Mouse (Mus musculus) limb, embryonic 10.5 days (tissue): ENCODE results near the gene Car8. TPM values are rescaled to one million over a fixed set of nuclear protein-coding genes. Genes with fewer than 3 reads are reported as not detected.
"Not testable (repeated sequence)": the region's sequence is repeated elsewhere in the genome, so short reads cannot be mapped to it uniquely, and the experiment has no call there.

Source experiments
- DNase-seq: peaks from one replicate; pipeline ENCODE4 v3.0.0-alpha.2; 2017; ENCODE audit warnings: low spot score
- H3K27ac ChIP-seq: fragments of 300-500 bp; sonication (generic); 2 replicates; pipeline ENCODE4 v1.5.1; 2016; ENCODE audit warnings: mild to moderate bottlenecking
- H3K27me3 ChIP-seq: fragments of 300-500 bp; sonication (generic); 2 replicates; pipeline ENCODE4 v1.6.1; 2016; ENCODE audit warnings: low read depth, mild to moderate bottlenecking; ENCODE audit not compliant: poor library complexity, severe bottlenecking
- H3K36me3 ChIP-seq: fragments of 300-500 bp; sonication (generic); 2 replicates; pipeline ENCODE4 v1.6.1; 2016; ENCODE audit warnings: mild to moderate bottlenecking, moderate library complexity
- H3K4me1 ChIP-seq: fragments of 300-500 bp; sonication (generic); 2 replicates; pipeline ENCODE4 v1.6.1; 2016
- H3K4me3 ChIP-seq: fragments of 300-500 bp; sonication (generic); 2 replicates; pipeline ENCODE4 v1.5.1; 2016; ENCODE audit warnings: mild to moderate bottlenecking, moderate library complexity
- H3K9me3 ChIP-seq: fragments of 300-500 bp; sonication (generic); replicated peaks from 2 replicates; pipeline ENCODE4 v1.6.1; 2016; ENCODE audit warnings: mild to moderate bottlenecking
- WGBS: fragments of 180-500 bp; shearing (Covaris S2); methylation state at CpG from one replicate; pipeline ENCODE4 v1.1.7; 2016; 5-methylcytosine and 5-hydroxymethylcytosine counted together
- polyA plus RNA-seq: library from polyadenylated mRNA; unstranded; fragments of >200 nt; fragmentation: Nextera tagmentation; extraction: Ambion mirVana; gene quantifications from 2 replicates; pipeline ENCODE4 v1.2.1, GENCODE M21; 2016

Car8 gene
- polyA plus RNA-seq, 1 experiment from 2014 or later: 2.5 TPM

- Histone ChIP-seq H3K27me3 (no peaks in the 10 kb centered on the region), H3K36me3 (no peaks in the 10 kb centered on the region), H3K4me1 (no peaks in the 10 kb centered on the region), H3K27ac (no peak overlapping the region), H3K9me3 (no peaks in the 10 kb centered on the region), H3K4me3 (no peak overlapping the region)
- WGBS: 75% methylated on average over 4 of the region's 4 CpGs
- DNase-seq: no peak
Observed at GRCm38 (mm10) chr4:8190441-8190840, 48.4 kb downstream of the Car8 start.

- Histone ChIP-seq H3K4me1 (no peaks in the 10 kb centered on the region), H3K9me3 (no peaks in the 10 kb centered on the region)
Observed at GRCm38 (mm10) chr4:8186921-8187687, 51.7 kb downstream of the Car8 start.

GRCm38 (mm10) chr4:8180576-8180975 lies 58.3 kb downstream of the Car8 start:
- DNase-seq: no peak
- H3K4me1 ChIP-seq: no peaks in the 10 kb centered on the region
- H3K4me3 ChIP-seq: no peak overlapping the region
- H3K27ac ChIP-seq: no peak overlapping the region
- H3K36me3 ChIP-seq: no peaks in the 10 kb centered on the region
- no peaks in the 10 kb centered on the region for H3K9me3 ChIP-seq
- 90% methylated on average over 4 of the region's 4 CpGs for WGBS
- no peaks in the 10 kb centered on the region for H3K27me3 ChIP-seq

More at GRCm38 (mm10) chr4:8186921-8187687, 51.7 kb downstream of the Car8 start:
- H3K27me3 ChIP-seq: no peaks in the 10 kb centered on the region
- H3K27ac ChIP-seq: no peak overlapping the region
- 78% methylated on average over 8 of the region's 8 CpGs for WGBS
- H3K4me3 ChIP-seq: no peak overlapping the region
- no peak for DNase-seq
- H3K36me3 ChIP-seq: no peaks in the 10 kb centered on the region

- Histone ChIP-seq H3K4me3 (no peak overlapping the region), H3K36me3 (no peaks in the 10 kb centered on the region), H3K4me1 (no peaks in the 10 kb centered on the region), H3K27me3 (no peaks in the 10 kb centered on the region), H3K9me3 (no peaks in the 10 kb centered on the region), H3K27ac (no peak overlapping the region)
- no peak for DNase-seq
- WGBS: 85% methylated on average over 6 of the region's 6 CpGs
Observed at GRCm38 (mm10) chr4:8154589-8155198, 84.1 kb downstream of the Car8 start.

GRCm38 (mm10) chr4:8153926-8154325 lies 84.9 kb downstream of the Car8 start:
- H3K27me3 ChIP-seq, H3K27ac ChIP-seq, DNase-seq, H3K4me1 ChIP-seq, H3K4me3 ChIP-seq, H3K36me3 ChIP-seq, H3K9me3 ChIP-seq: not testable (repeated sequence)
- WGBS: 93% methylated on average over 5 of the region's 5 CpGs

- no peaks in the 10 kb centered on the region for H3K27me3 ChIP-seq
- no peak overlapping the region for H3K27ac ChIP-seq
- no peak overlapping the region for H3K4me3 ChIP-seq
- 76% methylated on average over 2 of the region's 2 CpGs for WGBS
- DNase-seq: no peak
- no peaks in the 10 kb centered on the region for H3K4me1 ChIP-seq
- H3K36me3 ChIP-seq: no peaks in the 10 kb centered on the region
- no peaks in the 10 kb centered on the region for H3K9me3 ChIP-seq
Observed at GRCm38 (mm10) chr4:8137403-8137802, 101.4 kb downstream of the Car8 start.

GRCm38 (mm10) chr4:8132024-8132423 lies 106.8 kb downstream of the Car8 start:
- H3K27me3 ChIP-seq: no peaks in the 10 kb centered on the region
- no peak for DNase-seq
- H3K4me3 ChIP-seq: no peak overlapping the region
- WGBS: 94% methylated on average over 2 of the region's 2 CpGs
- no peaks in the 10 kb centered on the region for H3K36me3 ChIP-seq
- no peak overlapping the region for H3K27ac ChIP-seq
- H3K9me3 ChIP-seq: no peaks in the 10 kb centered on the region
- H3K4me1 ChIP-seq: no peaks in the 10 kb centered on the region

- Histone ChIP-seq H3K4me3 (no peak overlapping the region), H3K36me3 (no peaks in the 10 kb centered on the region), H3K4me1 (no peaks in the 10 kb centered on the region), H3K27me3 (no peaks in the 10 kb centered on the region), H3K9me3 (no peaks in the 10 kb centered on the region), H3K27ac (no peak overlapping the region)
- no peak for DNase-seq
- WGBS: 92% methylated on average over 3 of the region's 3 CpGs
Observed at GRCm38 (mm10) chr4:8113558-8113957, 125.3 kb downstream of the Car8 start.

GRCm38 (mm10) chr4:8111891-8112290 lies 127.0 kb downstream of the Car8 start:
- 94% methylated on average over 3 of the region's 3 CpGs for WGBS
- Histone ChIP-seq H3K36me3 (no peaks in the 10 kb centered on the region), H3K9me3 (no peaks in the 10 kb centered on the region), H3K4me1 (no peaks in the 10 kb centered on the region), H3K27ac (no peak overlapping the region), H3K4me3 (no peak overlapping the region), H3K27me3 (no peaks in the 10 kb centered on the region)
- no peak for DNase-seq

- H3K27me3 ChIP-seq: no peaks in the 10 kb centered on the region
- H3K36me3 ChIP-seq: no peaks in the 10 kb centered on the region
- DNase-seq: no peak
- WGBS: 82% methylated on average over 16 of the region's 16 CpGs
- no peaks in the 10 kb centered on the region for H3K9me3 ChIP-seq
- no peak overlapping the region for H3K27ac ChIP-seq
- no peak overlapping the region for H3K4me3 ChIP-seq
- H3K4me1 ChIP-seq: no peaks in the 10 kb centered on the region
Observed at GRCm38 (mm10) chr4:8109906-8110567, 128.8 kb downstream of the Car8 start.

GRCm38 (mm10) chr4:8101466-8101865 lies 137.4 kb downstream of the Car8 start:
- no peak overlapping the region for H3K27ac ChIP-seq
- H3K4me1 ChIP-seq: no peaks in the 10 kb centered on the region
- no peak overlapping the region for H3K4me3 ChIP-seq
- 98% methylated on average over 3 of the region's 3 CpGs for WGBS
- H3K27me3 ChIP-seq: no peaks in the 10 kb centered on the region
- H3K36me3 ChIP-seq: no peaks in the 10 kb centered on the region
- no peak for DNase-seq
- H3K9me3 ChIP-seq: no peaks in the 10 kb centered on the region

- no peaks in the 10 kb centered on the region for H3K9me3 ChIP-seq
- no peaks in the 10 kb centered on the region for H3K36me3 ChIP-seq
- DNase-seq: no peak
- H3K27ac ChIP-seq: no peak overlapping the region
- H3K4me1 ChIP-seq: no peaks in the 10 kb centered on the region
- no peaks in the 10 kb centered on the region for H3K27me3 ChIP-seq
- WGBS: 51% methylated on average over 4 of the region's 4 CpGs
- no peak overlapping the region for H3K4me3 ChIP-seq
Observed at GRCm38 (mm10) chr4:8098084-8098483, 140.8 kb downstream of the Car8 start.

GRCm38 (mm10) chr4:8097683-8098082 lies 141.2 kb downstream of the Car8 start:
- H3K4me1 ChIP-seq: no peaks in the 10 kb centered on the region
- H3K4me3 ChIP-seq: no peak overlapping the region
- WGBS: 61% methylated on average over 3 of the region's 3 CpGs
- no peak overlapping the region for H3K27ac ChIP-seq
- H3K9me3 ChIP-seq: no peaks in the 10 kb centered on the region
- no peak for DNase-seq
- no peaks in the 10 kb centered on the region for H3K36me3 ChIP-seq
- no peaks in the 10 kb centered on the region for H3K27me3 ChIP-seq
